Mouse (Mus musculus): Measurements from ENCODE around the gene Clps.

DNA sequence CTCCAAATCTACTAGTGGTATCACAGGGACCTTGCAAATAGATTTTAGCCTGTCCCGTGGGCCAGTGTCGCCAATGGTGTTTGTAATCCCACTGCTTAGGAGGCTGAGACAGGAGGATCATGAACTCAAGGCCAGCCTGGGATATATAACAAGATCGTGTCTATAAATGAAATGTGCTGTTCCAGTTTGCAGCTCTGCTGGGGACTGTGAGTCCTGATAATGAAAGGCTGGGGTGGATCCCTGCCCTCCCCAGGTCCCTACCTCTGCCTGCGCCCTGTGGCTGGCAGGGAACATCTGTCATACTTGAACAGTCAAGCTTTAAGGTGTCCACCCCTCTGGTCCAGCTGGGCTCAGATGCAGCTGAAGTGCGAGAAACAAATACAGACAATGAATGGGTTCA, 46.0 kb downstream of the Clps start:
- TF ChIP-seq MAFK (IDR thresholded peaks at IDR 0.05; ENCODE audit: insufficient read depth, low read depth, low read length) = no peak
- no peak for TF ChIP-seq HCFC1 (IDR thresholded peaks at IDR 0.05; ENCODE audit: borderline replicate concordance, insufficient read depth, low read length)
